Mouse (Mus musculus) olfactory bulb, adult 2 months (tissue): ENCODE measurements around the gene Prss2.
"Not testable (repeated sequence)": the region's sequence is repeated elsewhere in the genome, so short reads cannot be mapped to it uniquely, and the experiment has no call there.

Experiments
- CTCF ChIP-seq: fragments of 200-500 bp; IDR thresholded peaks from 2 replicates; pipeline ENCODE4 v1.5.1; 2012; ENCODE audit warnings: low read depth, mild to moderate bottlenecking, low read length, moderate library complexity; ENCODE audit not compliant: insufficient read depth
- POLR2A ChIP-seq: fragments of 200-500 bp; IDR thresholded peaks from 2 replicates; pipeline ENCODE4 v1.6.1; 2012; ENCODE audit warnings: mild to moderate bottlenecking, low read depth, low read length, moderate library complexity; ENCODE audit not compliant: insufficient read depth

DNA sequence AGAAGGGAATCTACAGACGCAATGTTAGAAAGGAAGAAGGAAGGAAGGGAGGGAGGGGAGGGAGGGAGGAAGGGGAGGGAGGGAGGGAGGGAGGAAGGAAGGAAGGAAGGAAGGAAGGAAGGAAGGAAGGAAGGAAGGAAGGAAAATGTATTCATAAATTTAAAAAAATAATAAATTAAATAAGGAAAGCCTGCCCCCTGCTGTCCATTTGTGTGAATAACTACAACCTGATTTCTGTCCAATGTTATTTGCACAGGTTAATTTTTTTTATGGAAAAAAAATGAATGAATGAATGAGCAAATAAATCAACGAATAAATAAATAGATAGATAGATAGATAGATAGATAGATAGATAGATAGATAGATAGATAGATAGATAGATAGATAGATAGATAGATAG lies 8.4 kb downstream of the Prss2 start:
- not testable (repeated sequence) for TF ChIP-seq POLR2A, CTCF
